26 mouse cellular contexts compared by ENCODE assay signal in the genomic region with DNA sequence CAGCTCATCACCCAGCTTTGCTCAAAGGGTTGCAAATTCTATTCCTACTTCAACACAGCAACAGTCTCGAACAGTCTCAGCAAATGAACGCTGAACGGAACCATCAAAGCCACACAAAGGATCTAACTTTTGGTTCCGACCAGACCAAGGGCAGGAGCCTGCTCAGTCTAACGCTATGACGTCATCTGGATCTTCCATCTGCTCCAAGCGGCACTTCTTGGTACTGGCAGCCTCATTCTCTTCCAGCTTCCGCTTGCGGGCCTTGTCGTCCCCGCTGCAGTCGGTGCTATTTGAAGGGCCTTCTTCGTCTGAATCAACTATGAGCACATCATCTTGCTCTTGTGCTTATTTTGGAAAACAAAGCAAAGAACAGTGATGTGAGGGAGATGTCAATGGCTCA. TPM values are rescaled to one million over a fixed set of nuclear protein-coding genes. Genes with fewer than 3 reads are reported as not detected.
A peak's percentile ranks its signal among the peaks of the same experiment; 100 is the strongest.
DNase-seq lines count a peak whose midpoint lies in the region.
"Had no signal": no experiment of that assay in that cellular context is flagged by ENCODE, and none has a peak within 500 bp of the region (broad histone marks: within the 10 kb centered on the region; RNA-seq: fewer than 3 reads in every experiment).

No protein-coding gene starts in this region.

- no peak overlapping the region for H3K27ac ChIP-seq in midbrain, embryonic 10.5 days (replicated peaks)
- H3K27ac ChIP-seq: embryonic facial prominence, embryonic 10.5 days; forebrain, embryonic 13.5 days; heart, embryonic 13.5 days; hindbrain, embryonic 15.5 days had no signal

- H3K9me3 ChIP-seq in midbrain, embryonic 10.5 days (replicated peaks) = no peaks in the 10 kb centered on the region
- H3K9me3 ChIP-seq: forebrain, embryonic 13.5 days; heart, embryonic 13.5 days; hindbrain, embryonic 15.5 days had no signal

- peak; percentile 14 to 53 for DNase-seq in frontal cortex, adult 2 months (ENCODE audit: extremely low spot score in 1 of 2, low spot score in 1 of 2)
- no peak for DNase-seq in frontal cortex, postnatal 10 days (ENCODE audit: low spot score in 2 of 2)
- peak; percentile 29 to 64 for DNase-seq in left cerebral cortex, postnatal 14 days (ENCODE audit: low spot score in 2 of 2)
- DNase-seq in left cerebral cortex, postnatal 10 days (ENCODE audit: extremely low spot score in 1 of 2, low spot score in 2 of 2) = no peak
- DNase-seq in ES-CJ7 (ENCODE audit: low read depth, low spot score) (peak; percentile 76), WW6 (ENCODE audit: low read depth, low spot score) (peak; percentile 33)
- no peak for DNase-seq in kidney, postnatal 25 days
- no peak for DNase-seq in midbrain, embryonic 10.5 days (ENCODE audit: low spot score)
- DNase-seq: adrenal gland, postnatal 14 days; cerebellum, adult 18-20 months; cerebellum, postnatal 10 days; gastrocnemius, postnatal 36 days; heart, adult 11 months; heart, postnatal 36 days had no signal

- H3K4me1 ChIP-seq in midbrain, embryonic 10.5 days = no peaks in the 10 kb centered on the region
- H3K4me1 ChIP-seq: embryonic facial prominence, embryonic 10.5 days; forebrain, embryonic 13.5 days; heart, embryonic 13.5 days; hindbrain, embryonic 15.5 days had no signal

- 97% methylated on average over 13 of the region's 13 CpGs for WGBS in midbrain, embryonic 10.5 days

- intact Hi-C loops in left cerebral cortex, postnatal 14 days (cut with DNase I) = no loop called here
- intact Hi-C loops in left cerebral cortex, postnatal 10 days (cut with DNase I) = no loop called here

- H3K27me3 ChIP-seq in midbrain, embryonic 10.5 days (ENCODE audit: low read depth, poor library complexity, severe bottlenecking) = no peaks in the 10 kb centered on the region
- H3K27me3 ChIP-seq: CH12.LX; forebrain, embryonic 13.5 days; heart, embryonic 13.5 days; hindbrain, embryonic 15.5 days had no signal

- H3K36me3 ChIP-seq in midbrain, embryonic 10.5 days = peaks cover 69% of the 10 kb centered on the region

- H3K4me3 ChIP-seq in midbrain, embryonic 10.5 days = no peak overlapping the region
- H3K4me3 ChIP-seq: embryonic facial prominence, embryonic 10.5 days; forebrain, embryonic 13.5 days; heart, embryonic 13.5 days; hindbrain, embryonic 15.5 days had no signal

RNA-seq across cellular contexts. Expression of a gene that starts 8.1 kb away (rescaled TPM):
- polyA plus RNA-seq in frontal cortex, adult 2 months (2012; rRNA removed) = 14.1 and 16.3 TPM in 2 replicates
- total RNA-seq in left cerebral cortex, postnatal 14 days (2021) = 10 to 100 TPM; 10.2 to 12.1 TPM
- total RNA-seq in left cerebral cortex, postnatal 10 days (2021) = 10 to 100 TPM; 18.5 to 21.5 TPM
- polyA plus RNA-seq in midbrain, embryonic 10.5 days (2016; fragmentation: Nextera tagmentation; extraction: Ambion mirVana) = 3.3 and 5.0 TPM in 2 replicates
- total RNA-seq: CH12.LX had no signal
- polyA plus RNA-seq: activated CD4-positive, CD25-positive, alpha-beta regulatory T cell, adult 4 months had no signal

RNA-seq across cellular contexts. Expression of a gene that starts 28.3 kb away (rescaled TPM):
- polyA plus RNA-seq in frontal cortex, adult 2 months (2012; rRNA removed) = 106 and 116 TPM in 2 replicates
- total RNA-seq in left cerebral cortex, postnatal 14 days (2021) = 10 to 100 TPM; 81.0 to 81.1 TPM
- total RNA-seq in left cerebral cortex, postnatal 10 days (2021) = 10 to 100 TPM; 77.3 to 80.7 TPM
- 287 and 288 TPM in 2 replicates for polyA plus RNA-seq in midbrain, embryonic 10.5 days (2016; fragmentation: Nextera tagmentation; extraction: Ambion mirVana)

RNA-seq across cellular contexts. Expression of a gene that starts 45.9 kb away (rescaled TPM):
- not detected in 2 replicates for polyA plus RNA-seq in frontal cortex, adult 2 months (2012; rRNA removed)
- total RNA-seq in left cerebral cortex, postnatal 14 days (2021) = not detected
- total RNA-seq in left cerebral cortex, postnatal 10 days (2021) = not detected
- polyA plus RNA-seq in midbrain, embryonic 10.5 days (2016; fragmentation: Nextera tagmentation; extraction: Ambion mirVana) = not detected in 2 replicates
- total RNA-seq: adrenal gland, adult 18-20 months; adrenal gland, postnatal 14 days; CH12.LX; ES-E14; gastrocnemius, adult 8-10 months; gastrocnemius, postnatal 36 days; heart, postnatal 36 days had no signal
- polyA plus RNA-seq: activated CD4-positive, CD25-positive, alpha-beta regulatory T cell, adult 4 months; embryonic facial prominence, embryonic 10.5 days; embryonic facial prominence, embryonic 14.5 days; forebrain, embryonic 13.5 days; heart, embryonic 13.5 days; heart, postnatal 0 days; hindbrain, embryonic 11.5 days; hindbrain, embryonic 15.5 days had no signal

RNA-seq across cellular contexts. Expression of a gene that starts 55.3 kb away (rescaled TPM):
- polyA plus RNA-seq in frontal cortex, adult 2 months (2012; rRNA removed) = 29.9 and 31.1 TPM in 2 replicates
- 10 to 100 TPM; 22.8 to 25.4 TPM for total RNA-seq in left cerebral cortex, postnatal 14 days (2021)
- 10 to 100 TPM; 24.9 to 28.9 TPM for total RNA-seq in left cerebral cortex, postnatal 10 days (2021)
- polyA plus RNA-seq in midbrain, embryonic 10.5 days (2016; fragmentation: Nextera tagmentation; extraction: Ambion mirVana) = 77.9 and 79.9 TPM in 2 replicates

Comparison
In these comparisons a context has a peak if more than half of its experiments do, and no peak if none do; other contexts are left out.
1. DNase-seq: peak in frontal cortex, adult 2 months (2 of 2), left cerebral cortex, postnatal 14 days (2 of 2), ES-CJ7 (single experiment) and WW6 (single experiment); none in frontal cortex, postnatal 10 days (0 of 2), left cerebral cortex, postnatal 10 days (0 of 2), kidney, postnatal 25 days (0 of 2) and midbrain, embryonic 10.5 days (single experiment).